Mouse (Mus musculus): Measurements from ENCODE around the gene Atp5mpl.

DNA sequence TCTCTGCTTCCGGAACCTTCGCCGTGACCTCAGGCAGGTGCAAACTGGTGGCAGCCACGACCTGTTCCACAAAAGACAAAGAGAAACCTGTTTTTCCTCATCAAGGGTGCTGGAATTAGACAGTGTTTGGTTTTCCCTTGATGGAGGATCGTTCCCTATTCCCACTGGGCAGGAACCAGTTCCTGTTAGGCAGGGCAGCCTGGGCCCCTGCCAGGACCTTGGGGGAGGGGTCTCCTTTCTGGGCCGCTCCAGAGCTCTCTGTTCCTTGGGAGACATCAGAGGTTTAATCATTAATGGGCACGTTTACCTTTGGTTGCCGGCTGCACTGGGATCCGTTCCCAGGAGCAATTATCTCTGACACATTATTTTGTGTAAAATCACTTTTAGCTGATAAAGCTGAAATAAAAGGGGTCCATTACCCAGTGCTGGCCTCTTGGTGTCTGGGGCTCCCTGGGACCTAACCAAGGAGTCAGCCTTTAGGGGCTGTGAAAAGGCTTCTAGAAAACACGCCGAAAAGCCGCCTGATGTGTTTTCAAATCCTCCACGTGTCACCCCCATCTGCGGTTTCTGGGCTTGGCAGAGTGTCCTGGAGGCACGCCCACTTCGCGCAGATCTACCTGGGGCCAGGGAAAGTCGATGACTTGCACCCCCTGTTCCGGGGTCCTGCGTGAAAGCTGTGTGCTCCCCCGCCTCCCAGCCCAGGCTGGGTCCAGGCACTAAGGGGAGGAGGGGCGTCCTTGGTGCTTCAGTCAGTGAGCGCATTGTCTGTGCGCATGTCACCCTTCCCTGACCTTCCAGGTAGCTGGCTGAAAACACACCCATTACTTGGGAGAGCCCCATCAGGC, 29.8 kb downstream of the Atp5mpl start:
- TF ChIP-seq CTCF (IDR thresholded peaks at IDR 0.05; ENCODE audit: low read depth), result no peak
- no peak for TF ChIP-seq EP300 (IDR thresholded peaks at IDR 0.05; ENCODE audit: low read depth)
